Mouse (Mus musculus): Measurements from ENCODE around the gene Adrm1.

Adrm1 gene

DNA sequence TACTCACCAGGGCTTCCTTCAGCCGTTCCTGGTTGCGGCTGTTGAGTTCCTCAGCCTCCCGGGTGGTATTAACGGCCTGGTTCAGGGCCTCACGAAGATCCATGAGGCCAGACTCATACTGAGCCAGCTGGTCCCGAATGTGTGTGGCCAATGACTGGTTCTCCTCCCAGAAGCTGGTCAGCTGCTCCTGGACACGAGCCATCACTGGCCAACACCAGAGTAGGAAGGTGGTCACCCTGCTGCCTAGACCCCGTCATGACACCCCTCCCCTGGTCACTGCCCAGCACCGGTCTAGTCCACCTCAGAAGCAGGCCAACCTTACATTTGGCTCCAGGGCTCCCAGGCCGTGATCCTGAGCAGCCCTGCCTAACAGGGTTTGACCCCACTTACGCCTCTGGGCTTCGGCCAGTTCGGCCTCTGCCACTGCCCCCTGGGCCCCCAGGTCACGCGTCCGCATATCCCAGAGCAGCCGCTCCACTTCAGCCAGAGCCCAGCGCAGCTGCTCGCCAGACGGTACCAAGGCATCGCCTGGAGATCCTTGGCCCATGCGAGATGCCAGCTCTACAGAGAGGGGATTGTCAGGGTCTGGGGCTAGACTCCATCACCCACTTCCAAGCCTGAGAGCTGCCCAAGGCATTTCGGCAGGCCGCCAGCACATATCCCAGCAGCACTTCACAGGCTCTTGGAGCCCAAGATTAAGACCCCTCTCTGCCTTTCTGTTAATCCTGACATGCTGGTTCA is 12.9 kb downstream of the Adrm1 start:
- DNase-seq (ENCODE audit: low spot score in 2 of 2), result no peak

- DNase-seq (ENCODE audit: low spot score in 2 of 2), result no peak
Observed at GRCm38 (mm10) chr2:180184752-180185109, 13.4 kb downstream of the Adrm1 start.

GRCm38 (mm10) chr2:180185686-180186085 is 14.4 kb downstream of the Adrm1 start:
- no peak for DNase-seq (ENCODE audit: low spot score in 2 of 2)

GRCm38 (mm10) chr2:180187362-180187761 is 16.1 kb downstream of the Adrm1 start:
- DNase-seq (ENCODE audit: low spot score in 2 of 2), result no peak

DNA sequence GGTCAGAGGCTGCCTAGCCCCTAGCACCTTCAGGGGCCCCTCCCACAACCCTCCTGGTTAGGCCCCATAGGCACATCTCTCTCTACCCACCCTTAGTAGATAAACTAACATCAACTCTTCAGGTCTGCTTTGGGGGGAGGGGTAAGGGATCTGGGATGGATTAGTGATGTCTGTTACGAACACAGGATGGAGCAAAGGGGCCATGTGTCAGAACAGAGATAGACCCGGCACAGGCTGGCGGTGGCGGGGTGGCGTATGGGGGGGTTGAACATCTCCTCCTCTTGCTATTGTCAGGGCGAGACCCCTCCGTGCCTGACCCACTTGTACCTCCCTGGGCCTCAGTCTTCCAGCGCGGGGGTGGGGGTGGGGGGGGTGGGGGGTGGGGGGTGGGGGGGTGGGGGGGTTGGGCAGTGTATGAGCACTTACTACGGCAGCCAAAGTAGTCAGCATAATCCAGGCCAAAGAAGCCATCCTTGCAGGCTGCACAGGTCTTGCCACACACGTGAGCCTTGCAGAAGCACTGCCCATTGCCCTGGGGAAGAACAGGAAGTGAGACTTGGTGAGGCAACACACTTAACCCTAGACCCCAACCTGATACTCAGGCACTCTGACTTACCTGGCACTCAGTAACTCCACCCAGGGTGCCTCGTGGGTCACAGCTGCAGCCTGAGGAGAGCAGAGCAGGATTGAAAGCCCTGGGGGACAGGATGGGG is 25.5 kb downstream of the Adrm1 start:
- no peak for DNase-seq (ENCODE audit: low spot score in 2 of 2)

- DNase-seq (ENCODE audit: low spot score in 2 of 2), result no peak
Observed at GRCm38 (mm10) chr2:180197323-180198037, 26.2 kb downstream of the Adrm1 start.

- no peak for DNase-seq (ENCODE audit: low spot score in 2 of 2)
Observed at GRCm38 (mm10) chr2:180198782-180199181, 27.5 kb downstream of the Adrm1 start.

GRCm38 (mm10) chr2:180200681-180201080 is 29.4 kb downstream of the Adrm1 start:
- no peak for DNase-seq (ENCODE audit: low spot score in 2 of 2)

DNA sequence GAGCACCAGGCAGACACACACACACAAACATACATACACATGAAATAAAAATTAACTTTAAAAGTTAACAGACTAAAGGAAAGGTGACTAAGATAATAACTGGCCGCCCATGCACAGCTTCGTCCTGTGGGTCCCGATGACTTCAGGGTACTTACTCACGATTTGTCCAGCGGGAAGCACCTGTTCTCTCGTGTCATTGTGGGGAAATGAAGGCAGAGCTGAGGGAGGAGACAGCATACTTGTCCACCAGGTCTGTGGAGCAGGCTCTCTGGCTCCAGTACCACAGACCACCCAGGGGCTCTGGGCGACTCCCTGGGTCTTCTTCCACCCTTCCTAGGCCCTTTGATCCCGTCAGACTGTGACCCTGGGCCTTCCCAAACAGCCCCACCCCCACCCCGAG is 30.0 kb downstream of the Adrm1 start:
- no peak for DNase-seq (ENCODE audit: low spot score in 2 of 2)

- no peak for DNase-seq (ENCODE audit: low spot score in 2 of 2)
Observed at GRCm38 (mm10) chr2:180202263-180202662, 31.0 kb downstream of the Adrm1 start.

DNA sequence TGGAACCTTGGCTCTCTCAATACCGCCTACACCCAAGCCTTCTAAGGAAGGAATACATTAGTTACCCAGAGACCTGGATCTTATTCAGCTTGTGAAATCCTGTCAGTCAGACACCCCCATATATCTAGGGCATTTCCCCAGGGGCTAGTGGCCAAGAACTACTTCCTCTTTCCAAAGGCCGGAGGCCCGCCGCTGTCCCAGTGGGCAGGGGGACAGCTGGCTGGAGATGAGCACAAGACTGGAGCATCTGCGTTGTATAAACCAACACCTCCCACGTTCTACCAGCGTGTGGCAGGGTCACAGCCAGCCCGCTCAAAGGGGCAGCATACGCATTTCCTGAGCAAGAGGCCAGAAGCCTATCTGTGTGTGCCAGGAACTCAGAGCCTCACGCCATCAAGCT is 31.5 kb downstream of the Adrm1 start:
- DNase-seq (ENCODE audit: low spot score in 2 of 2), result no peak

- DNase-seq (ENCODE audit: low spot score in 2 of 2), result no peak
Observed at GRCm38 (mm10) chr2:180204501-180204900, 33.2 kb downstream of the Adrm1 start.

GRCm38 (mm10) chr2:180205083-180205955 is 34.0 kb downstream of the Adrm1 start:
- no peak for DNase-seq (ENCODE audit: low spot score in 2 of 2)

DNA sequence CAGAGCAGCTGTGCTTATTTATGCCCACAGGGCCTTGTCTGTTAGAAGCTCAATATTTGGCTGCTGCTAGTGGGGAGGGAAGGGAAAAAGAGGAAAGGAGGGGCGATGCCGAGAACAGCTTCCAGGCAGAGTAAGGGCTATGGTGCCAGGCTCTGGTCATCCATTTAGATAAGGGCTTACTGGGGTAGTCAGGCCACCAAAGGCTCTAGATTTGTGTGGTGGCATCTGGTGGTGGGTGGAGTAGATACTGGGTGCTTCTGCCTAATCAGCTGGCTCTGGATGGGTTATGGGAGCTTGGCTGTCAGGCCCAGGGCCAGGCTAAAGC is 34.6 kb downstream of the Adrm1 start:
- no peak for DNase-seq (ENCODE audit: low spot score in 2 of 2)

- no peak for DNase-seq (ENCODE audit: low spot score in 2 of 2)
Observed at GRCm38 (mm10) chr2:180207840-180208239, 36.6 kb downstream of the Adrm1 start.

- DNase-seq (ENCODE audit: low spot score in 2 of 2), result no peak
Observed at GRCm38 (mm10) chr2:180208976-180209375, 37.7 kb downstream of the Adrm1 start.

GRCm38 (mm10) chr2:180212255-180212654 is 41.0 kb downstream of the Adrm1 start:
- no peak for DNase-seq (ENCODE audit: low spot score in 2 of 2)

DNA sequence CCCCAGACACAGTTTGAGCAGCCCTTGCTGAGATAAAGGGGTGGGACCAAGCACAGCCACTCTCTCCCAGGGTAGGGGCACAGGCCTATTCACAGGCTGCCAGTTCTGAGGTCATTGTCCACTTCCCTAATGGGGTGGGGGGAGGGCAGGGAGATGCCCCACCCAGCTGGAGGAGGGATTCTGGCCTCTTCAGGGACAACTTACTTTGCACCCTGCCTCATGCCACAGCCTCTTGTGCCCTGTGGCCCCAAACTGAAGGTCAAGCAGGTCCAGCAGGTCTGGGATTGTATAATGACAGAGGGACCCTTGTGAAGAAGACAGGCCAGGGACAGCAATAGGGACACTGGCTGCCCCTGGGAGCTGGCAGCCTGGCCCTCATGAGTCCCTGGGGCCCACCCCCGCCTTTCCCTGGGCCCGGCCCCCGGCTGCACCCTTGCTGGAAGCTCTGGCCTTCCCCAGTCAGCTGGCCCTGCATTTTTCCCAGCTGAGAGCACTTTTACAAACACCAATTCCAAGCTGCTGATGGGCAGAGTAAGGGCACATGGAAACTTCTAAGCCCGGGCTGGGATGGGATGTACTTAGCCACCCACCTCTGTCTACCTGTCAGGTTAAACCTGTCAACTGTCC is 43.2 kb downstream of the Adrm1 start:
- no peak for DNase-seq (ENCODE audit: low spot score in 2 of 2)

- DNase-seq (ENCODE audit: low spot score in 2 of 2), result no peak
Observed at GRCm38 (mm10) chr2:180215011-180215461, 43.8 kb downstream of the Adrm1 start.

GRCm38 (mm10) chr2:180215951-180216350 is 44.7 kb downstream of the Adrm1 start:
- DNase-seq (ENCODE audit: low spot score in 2 of 2), result no peak

DNA sequence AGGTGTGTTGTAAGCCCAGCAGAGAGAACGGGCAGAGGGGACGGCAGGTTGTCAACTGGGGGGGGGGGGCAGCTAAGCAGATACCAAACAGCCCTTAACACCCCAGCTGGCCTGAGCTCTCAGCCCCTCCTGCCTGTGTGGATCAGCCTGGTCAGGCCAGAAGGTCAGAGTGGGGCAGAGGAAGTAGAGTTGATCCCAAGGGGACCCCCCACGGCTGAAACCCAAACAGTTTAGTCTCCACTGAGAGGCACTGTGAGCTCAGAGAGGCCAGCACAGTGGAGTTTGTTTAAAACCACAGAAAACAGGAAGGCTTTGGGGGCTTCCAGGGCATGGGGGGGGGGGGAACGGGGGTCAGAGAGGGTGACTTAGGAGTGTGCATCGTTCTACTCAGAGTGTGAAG is 45.6 kb downstream of the Adrm1 start:
- DNase-seq (ENCODE audit: low spot score in 2 of 2), result no peak

Measured in frontal cortex, postnatal 14 days (tissue).